Mouse (Mus musculus) activated CD4-positive, CD25-positive, alpha-beta regulatory T cell, adult 4 months (primary cell): ENCODE results near the gene Zcchc2. TPM values are rescaled to one million over a fixed set of nuclear protein-coding genes. Genes with fewer than 3 reads are reported as not detected.

ENCODE experiments used
- ATAC-seq: one replicate; pipeline ENCODE4 v1.8.0; 2017
- polyA plus RNA-seq, 2 experiments: library from polyadenylated mRNA; unstranded; fragments of 100-300 nt; shearing (Covaris generic); gene quantifications; one replicate each; pipeline ENCODE4 v1.2.1; 2017

Gene Zcchc2
- 1 to 10 TPM; 7.0 to 8.5 TPM for polyA plus RNA-seq

DNA sequence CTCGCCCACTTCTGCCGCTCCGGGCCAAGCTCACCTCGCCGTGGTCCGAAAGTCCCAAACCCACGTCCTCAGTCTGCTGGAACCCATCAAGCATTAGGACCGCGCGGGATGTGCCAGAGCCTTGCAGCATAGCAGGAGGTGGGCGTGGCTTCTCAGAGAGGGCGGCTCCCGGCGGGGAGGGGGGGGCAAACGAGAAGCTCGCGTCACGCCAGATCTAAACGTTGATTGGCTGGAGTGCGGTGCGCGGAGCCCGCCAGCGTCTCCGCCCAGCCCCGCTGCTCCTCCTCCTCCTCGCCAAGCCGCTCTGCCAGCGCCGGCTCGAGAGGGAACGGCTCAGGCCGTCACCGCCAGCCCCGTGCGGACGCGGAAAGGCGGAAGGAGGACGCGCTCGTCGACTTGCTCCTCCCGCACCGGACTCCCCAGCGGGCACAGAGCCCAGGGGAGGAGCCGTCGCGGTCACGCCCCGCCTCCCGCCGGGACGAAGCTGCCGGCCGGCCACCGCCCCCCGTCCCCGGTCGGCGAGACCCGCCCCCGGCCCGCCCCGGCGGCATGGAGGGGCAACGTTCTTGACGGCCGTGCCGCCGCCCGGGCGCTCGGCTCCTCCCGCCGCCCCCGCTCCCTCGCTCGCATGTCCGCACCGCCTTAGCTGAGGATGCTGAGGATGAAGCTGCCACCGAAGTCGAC, at the start of gene Zcchc2:
Zcchc2 (plus strand) TSS at position 269 of the 684 bp plus-strand sequence.
- peak; percentile 80 for ATAC-seq

DNA sequence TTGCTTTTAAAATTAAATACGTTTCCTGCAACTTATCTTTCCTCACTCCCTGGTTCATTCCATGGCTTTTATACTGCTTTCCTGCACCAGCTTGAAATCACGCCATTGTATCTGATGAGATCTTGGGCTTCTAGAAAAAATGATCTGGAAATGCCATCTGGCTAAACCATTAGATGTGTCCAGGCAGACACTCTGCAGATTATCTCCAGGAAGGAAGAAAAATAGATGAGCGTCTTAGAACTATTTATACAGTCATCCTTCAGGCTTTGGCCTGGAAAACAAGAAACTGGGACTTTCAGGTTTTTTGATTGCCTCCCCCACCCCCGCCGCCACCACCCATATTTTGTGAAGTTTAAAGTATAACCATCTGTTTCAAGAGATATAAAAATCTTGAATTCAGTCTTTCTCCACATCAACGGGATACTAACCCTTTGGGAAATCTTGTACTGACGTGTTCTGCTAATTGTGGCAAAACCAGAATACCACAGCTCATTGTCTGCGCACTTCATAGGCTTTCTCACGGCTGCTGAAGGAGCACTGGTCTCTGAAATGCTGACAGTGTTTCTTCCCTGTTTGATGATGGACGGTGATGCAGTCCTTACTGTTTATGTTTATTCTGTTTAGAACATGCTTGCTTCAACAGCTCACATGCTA, 45.2 kb upstream of the Zcchc2 start:
- ATAC-seq = no peak

DNA sequence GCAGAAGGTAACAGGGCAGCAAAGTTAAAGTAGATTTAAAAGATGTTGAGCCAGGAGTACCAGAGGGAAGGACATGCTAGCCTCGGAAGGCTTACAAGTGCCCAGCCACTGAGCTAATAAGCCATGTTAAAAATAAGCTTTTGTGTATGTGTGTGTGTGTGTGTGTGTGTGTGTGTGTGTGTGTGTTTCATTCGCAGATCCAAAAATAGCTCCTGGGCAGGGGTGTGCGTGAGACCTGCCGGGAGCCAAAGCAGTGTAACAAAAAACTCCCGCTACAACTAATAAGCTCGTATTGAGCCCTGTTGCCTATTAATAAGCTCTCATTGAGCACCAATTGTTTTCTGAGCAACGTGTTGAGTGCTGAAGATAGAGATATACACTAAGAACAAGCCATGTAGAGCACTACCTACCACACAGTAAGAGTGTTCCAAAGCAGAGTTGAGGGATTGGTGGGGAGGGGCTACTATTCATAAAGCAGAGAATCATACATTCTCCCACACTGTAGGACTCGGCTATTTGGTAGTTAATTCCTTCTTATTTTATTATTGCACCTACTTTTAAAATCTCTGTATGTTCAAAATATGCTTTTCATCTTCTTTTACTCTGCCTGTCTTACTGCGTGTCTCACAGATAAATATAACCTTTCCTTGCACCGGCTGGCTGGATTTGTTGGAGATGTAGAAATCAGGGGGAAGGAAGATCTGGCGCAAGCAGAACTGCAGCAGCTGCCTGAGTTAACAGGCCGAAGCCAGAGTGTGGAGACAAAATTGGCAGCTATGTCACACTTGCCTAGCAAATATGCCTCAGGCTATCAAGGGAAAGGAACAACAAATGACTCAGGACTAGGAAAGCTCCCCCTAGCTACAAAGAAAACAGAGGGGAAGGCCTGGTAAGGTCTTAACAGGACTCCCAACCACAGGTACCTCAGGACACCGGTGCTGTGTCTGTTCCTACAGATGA, 43.3 kb upstream of the Zcchc2 start:
- ATAC-seq = no peak

GRCm38 (mm10) chr1:105948352-105948751, 41.9 kb upstream of the Zcchc2 start:
- no peak for ATAC-seq

DNA sequence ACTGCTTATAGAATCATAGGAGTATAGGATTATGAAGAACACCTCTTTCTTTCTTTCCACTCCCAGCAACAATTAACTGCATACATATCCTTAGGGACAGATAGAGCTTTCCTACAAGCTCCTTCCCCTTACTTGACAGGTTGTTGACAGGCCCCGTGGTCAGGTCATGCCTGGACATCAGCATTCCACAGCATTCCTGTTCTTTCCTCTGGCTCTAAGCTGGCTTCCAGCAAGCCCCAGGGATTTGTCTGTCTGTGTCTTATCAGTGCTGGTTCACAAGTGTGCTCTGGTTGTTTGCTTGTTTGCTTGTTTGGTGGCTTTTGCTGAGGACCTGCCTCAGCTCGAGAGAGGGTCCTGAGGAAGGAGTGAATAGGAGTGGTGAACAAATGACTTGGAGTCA, 36.6 kb upstream of the Zcchc2 start:
- no peak for ATAC-seq

GRCm38 (mm10) chr1:105954047-105954446, 36.2 kb upstream of the Zcchc2 start:
- no peak for ATAC-seq

GRCm38 (mm10) chr1:105956057-105956456, 34.1 kb upstream of the Zcchc2 start:
- ATAC-seq = no peak

DNA sequence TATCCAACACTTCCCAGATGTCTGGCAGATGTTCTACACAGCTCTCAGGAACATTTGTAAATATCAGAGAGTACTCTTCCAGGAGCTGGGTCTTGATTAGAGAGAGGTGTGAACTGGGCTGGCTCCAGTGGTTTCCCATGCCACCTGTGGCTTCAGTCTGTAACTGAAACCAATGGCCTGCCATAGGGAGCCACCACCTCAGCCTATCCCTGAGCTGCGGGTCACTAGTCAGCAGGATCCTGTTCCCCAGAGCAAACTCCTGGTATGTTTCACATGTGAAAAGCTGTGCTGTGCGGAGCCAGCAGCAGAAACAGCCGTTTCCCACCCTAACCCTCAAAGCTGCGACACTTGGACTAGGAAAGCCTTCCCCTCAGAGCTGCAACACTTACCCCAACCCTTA, 28.7 kb upstream of the Zcchc2 start:
- no peak for ATAC-seq

DNA sequence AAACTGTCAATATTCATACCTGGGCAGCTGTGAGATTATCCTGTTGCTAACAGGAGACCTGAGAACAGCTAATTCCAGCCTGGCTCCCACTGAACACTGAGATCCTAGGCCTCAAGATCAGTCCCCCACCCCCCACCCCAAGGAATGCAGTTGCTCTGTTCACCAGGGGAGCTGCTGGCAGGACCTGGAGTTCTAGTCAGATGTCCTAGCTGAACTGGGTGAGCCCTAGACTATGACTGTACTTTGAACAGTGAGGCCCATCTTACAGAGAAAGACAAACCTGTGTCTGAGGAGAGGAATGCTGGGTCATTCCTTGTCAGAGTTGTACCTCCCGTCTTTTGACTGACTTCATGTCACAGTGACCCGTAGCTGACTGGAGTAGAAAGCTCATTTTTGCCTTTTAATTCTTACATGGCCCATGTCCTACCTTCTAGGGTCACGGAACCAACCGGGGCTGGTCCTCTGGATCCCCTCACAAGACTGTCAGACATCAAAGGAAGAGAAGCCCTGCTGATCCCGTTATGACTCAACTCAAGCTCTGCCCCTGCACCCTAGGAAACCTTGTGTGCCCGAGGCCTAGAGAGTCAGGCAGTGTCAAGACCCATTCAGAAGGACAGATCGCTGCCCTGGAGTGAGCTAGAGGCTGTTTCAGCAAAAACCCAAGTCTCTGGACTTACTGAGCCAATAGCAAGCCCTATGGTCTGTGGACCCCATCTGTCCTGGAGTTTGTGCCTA, 28.0 kb upstream of the Zcchc2 start:
- no peak for ATAC-seq

DNA sequence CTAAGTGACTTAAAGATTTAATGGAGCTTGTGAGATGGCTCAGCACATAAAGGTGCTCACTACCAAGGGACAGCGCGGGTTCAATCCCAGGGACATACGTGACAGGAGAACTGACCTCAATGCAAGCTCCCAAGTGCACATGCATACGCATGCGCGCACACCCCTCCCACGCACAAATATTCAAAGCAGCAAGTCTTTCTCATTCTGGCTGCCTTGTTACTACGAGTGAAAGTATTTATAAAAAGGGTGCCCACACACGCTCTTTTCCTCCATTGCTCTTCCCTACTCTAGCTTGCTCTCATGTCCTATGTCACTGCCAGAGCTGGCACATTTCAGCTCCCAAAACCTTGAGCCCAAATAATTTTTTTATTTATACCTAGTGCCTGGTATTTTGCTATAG, 27.4 kb upstream of the Zcchc2 start:
- no peak for ATAC-seq

DNA sequence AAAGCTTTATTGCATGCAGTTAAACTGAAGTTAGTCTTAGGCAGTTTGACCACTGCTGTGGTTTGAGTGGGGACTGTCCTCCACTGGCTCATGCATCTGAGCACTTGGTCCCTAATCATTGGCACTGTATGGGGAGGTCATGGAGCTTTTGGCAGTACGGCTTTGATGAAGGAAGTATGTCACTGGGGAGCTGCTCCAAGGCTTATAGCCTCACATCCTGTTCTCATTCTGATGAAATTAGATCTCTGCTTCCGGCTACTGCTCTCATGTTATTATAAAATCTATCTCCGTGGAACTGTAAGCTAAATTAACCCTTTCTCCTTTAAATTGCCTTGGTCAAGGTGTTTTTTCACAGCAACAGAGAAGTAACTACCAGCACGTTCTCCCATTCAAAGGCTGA, 25.7 kb upstream of the Zcchc2 start:
- no peak for ATAC-seq

- no peak for ATAC-seq
These were observed 25.0 kb upstream of the Zcchc2 start for GRCm38 (mm10) chr1:105965189-105965588.

DNA sequence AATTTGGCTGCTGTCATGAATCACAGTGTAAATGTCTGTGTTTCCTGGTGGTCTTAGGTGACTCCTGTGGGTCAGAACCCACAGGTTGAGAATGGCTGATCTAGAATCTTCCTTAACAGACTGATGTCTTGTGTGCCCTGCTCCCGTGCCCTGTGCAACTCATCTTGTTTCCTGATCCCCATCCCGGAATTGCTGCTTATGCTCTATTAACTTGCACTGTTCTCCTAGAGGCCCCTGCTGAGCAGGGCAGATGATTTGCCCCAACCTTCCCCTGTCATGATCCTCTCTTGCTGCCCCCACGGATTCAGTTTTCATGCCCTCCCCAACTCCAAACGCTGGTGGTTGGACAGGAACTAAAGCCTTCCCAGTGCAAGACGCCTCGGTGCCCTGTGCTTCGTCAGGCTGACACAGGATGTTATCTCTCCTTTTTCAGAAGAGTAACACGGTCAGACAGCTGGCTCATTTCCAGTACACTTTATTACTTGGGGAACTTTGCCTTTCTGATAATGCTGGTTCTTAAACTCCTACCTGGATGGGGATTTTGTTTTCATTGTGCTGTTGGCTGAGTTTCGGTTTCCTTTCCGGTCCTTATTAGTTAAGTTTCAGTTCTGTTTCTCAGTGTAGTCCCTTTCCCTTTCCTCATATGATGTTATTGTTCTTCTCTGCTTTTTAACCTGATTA, 18.6 kb upstream of the Zcchc2 start:
- ATAC-seq = peak; percentile 84

- no peak for ATAC-seq
These were observed 16.2 kb upstream of the Zcchc2 start for GRCm38 (mm10) chr1:105974023-105974422.

GRCm38 (mm10) chr1:105977446-105978094, 12.6 kb upstream of the Zcchc2 start:
- no peak for ATAC-seq

DNA sequence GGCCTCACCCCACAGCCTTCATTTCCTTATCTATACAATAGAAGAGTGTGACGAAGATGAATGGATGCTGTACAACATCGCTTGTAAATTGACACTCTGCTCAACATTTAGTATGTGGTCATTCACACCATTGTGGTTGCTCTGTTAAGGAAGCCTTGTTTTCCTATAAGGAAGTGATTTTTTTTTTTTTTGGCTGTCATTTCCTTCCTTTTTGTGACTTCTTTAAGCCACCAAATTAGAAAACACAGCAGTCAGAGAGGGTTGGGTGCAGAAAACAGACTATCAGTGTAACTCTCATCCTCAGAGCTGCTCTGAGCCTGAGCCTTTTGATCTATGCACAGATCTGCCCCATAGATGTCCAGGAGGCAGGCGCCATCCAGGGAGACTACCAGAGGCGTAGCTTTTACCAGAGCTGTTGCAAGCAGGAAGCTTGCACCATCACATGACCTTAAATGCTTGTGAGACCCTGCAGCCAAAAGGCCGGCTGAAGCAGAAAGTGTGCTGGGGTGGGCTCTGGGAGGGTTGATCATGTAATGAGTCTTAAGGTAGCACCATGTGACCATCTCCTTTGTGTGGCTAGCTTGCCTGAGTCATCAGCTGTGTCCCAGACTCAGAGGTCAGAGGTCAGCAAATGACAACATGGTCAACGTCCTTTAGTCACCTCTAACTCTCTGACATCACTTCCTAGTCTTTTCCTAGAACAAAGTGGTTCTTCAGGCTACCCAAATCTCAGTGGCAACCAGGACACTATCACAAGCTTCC, 9.2 kb upstream of the Zcchc2 start:
- ATAC-seq = peak; percentile 76

- no peak for ATAC-seq
These were observed 7.5 kb upstream of the Zcchc2 start for GRCm38 (mm10) chr1:105982496-105983364.

DNA sequence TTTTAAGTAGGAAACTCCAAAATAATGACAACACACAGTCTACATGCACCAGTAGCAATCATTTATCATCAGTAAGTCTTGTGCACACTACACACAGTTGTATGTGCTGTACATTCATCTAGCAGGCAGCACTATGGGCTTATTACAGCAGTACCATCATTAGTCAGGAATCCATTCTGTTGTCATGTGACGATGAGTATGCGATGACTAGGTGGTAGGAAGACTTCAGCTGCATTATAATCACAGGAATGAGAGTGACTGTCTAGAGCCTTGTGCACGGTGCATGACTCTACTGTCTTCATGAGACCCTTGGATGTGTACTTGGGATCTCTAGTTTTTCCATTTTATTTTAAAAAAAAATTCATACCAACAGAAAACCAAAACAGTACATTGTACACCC, 6.0 kb upstream of the Zcchc2 start:
- ATAC-seq = no peak

DNA sequence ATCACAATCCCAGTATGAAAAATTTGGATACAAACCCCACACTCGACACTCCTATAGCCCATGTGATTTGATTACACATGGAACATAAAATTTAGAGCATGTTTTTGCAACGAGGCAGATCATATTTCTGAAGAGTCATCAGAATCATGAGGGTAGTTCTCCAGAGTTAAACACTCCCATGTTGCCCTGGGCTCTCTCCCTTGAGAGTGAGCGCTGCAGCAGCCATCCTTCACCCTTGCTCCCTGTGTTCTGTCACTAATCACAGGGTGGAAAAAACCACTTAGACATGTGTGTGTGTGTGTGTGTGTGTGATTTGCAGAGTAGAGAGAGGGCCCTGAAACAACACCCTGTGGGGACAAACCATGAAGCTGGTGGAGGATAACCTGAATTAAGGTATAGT, 2.0 kb upstream of the Zcchc2 start:
- no peak for ATAC-seq
